Mouse (Mus musculus) kidney, embryonic 14.5 days (tissue): ENCODE measurements around the gene Tnfrsf9. TPM values are rescaled to one million over a fixed set of nuclear protein-coding genes. Genes with fewer than 3 reads are reported as not detected.
A peak's percentile ranks its signal among the peaks of the same experiment; 100 is the strongest.

Source experiments
- ATAC-seq: fragments of 200-750 bp; cut with Nextera tagmentation; 2 replicates; pipeline ENCODE4 v1.8.0; 2017; ENCODE audit warnings: moderate number of reproducible peaks, mild to moderate bottlenecking, moderate TSS enrichment, moderate library complexity; ENCODE audit not compliant: low FRiP score, low TSS enrichment
- H3K27ac ChIP-seq: fragments of 300-500 bp; sonication (generic); 2 replicates; pipeline ENCODE4 v1.5.1; 2014; ENCODE audit warnings: low read depth, mild to moderate bottlenecking, low read length, moderate library complexity, mixed read lengths
- H3K27me3 ChIP-seq: fragments of 300-500 bp; sonication (generic); 2 replicates; pipeline ENCODE4 v1.6.1; 2014; ENCODE audit warnings: mild to moderate bottlenecking, low read length; ENCODE audit not compliant: control insufficient read depth, insufficient read depth
- H3K36me3 ChIP-seq: fragments of 300-500 bp; sonication (generic); 2 replicates; pipeline ENCODE4 v1.6.1; 2014; ENCODE audit warnings: low read length, mixed read lengths; ENCODE audit not compliant: control insufficient read depth, insufficient read depth
- H3K4me1 ChIP-seq: fragments of 300-500 bp; sonication (generic); 2 replicates; pipeline ENCODE4 v1.6.1; 2014; ENCODE audit warnings: low read length, mixed read lengths; ENCODE audit not compliant: control insufficient read depth, insufficient read depth
- H3K4me2 ChIP-seq: fragments of 300-500 bp; sonication (generic); replicated peaks from 2 replicates; pipeline ENCODE4 v1.6.1; 2014; ENCODE audit warnings: low read depth, mild to moderate bottlenecking, low read length
- H3K4me3 ChIP-seq: fragments of 300-500 bp; sonication (generic); 2 replicates; pipeline ENCODE4 v1.5.1; 2014; ENCODE audit warnings: mild to moderate bottlenecking, low read length
- H3K9ac ChIP-seq: fragments of 300-500 bp; sonication (generic); 2 replicates; pipeline ENCODE4 v1.6.1; 2014; ENCODE audit warnings: low read depth, mild to moderate bottlenecking, low read length, moderate library complexity
- H3K9me3 ChIP-seq: fragments of 300-500 bp; sonication (generic); 2 replicates; pipeline ENCODE4 v1.6.1; 2016; ENCODE audit warnings: low read length; ENCODE audit not compliant: control insufficient read depth
- WGBS: fragments of 180-500 bp; shearing (Covaris S2); extraction: QIAGEN DNeasy Blood & Tissue Kit; methylation state at CpG from one replicate; pipeline ENCODE4 v1.1.7; 2014; 5-methylcytosine and 5-hydroxymethylcytosine counted together
- polyA plus RNA-seq: library from polyadenylated mRNA; unstranded; fragments of >200 nt; fragmentation: Nextera tagmentation; extraction: Ambion mirVana; gene quantifications from 2 replicates; pipeline ENCODE4 v1.2.1, GENCODE M21; 2014

The Tnfrsf9 gene
- polyA plus RNA-seq = 0.13 and 0.39 TPM in 2 replicates

- Histone ChIP-seq H3K27me3 (no peaks in the 10 kb centered on the region), H3K36me3 (no peaks in the 10 kb centered on the region), H3K4me1 (peaks cover 3% of the 10 kb centered on the region; the same call in 1 of the 2 replicates), H3K9me3 (no peaks in the 10 kb centered on the region), H3K4me3 (peak within 1 kb of the TSS; percentile 63), H3K4me2 (peak within 1 kb of the TSS; percentile 56), H3K27ac (peak within 1 kb of the TSS; percentile 86), H3K9ac (peak within 1 kb of the TSS; percentile 73)
- ATAC-seq = peak; percentile 87
- WGBS = under 1% methylated on average over 48 of the region's 48 CpGs
Observed at GRCm38 (mm10) chr4:150914290-150914733, at the start of gene Tnfrsf9, which contains the start of gene Park7. Gene Tnfrsf9 (plus strand): TSS chr4:150914562. Gene Park7 (minus strand): TSS chr4:150914437.

GRCm38 (mm10) chr4:150865371-150865770 is 49.0 kb upstream of the Tnfrsf9 start:
- Histone ChIP-seq H3K27ac (no peak overlapping the region), H3K4me2 (no peak overlapping the region), H3K27me3 (no peaks in the 10 kb centered on the region), H3K9me3 (no peaks in the 10 kb centered on the region), H3K9ac (no peak overlapping the region), H3K4me1 (peaks cover 5% of the 10 kb centered on the region; the same call in 1 of the 2 replicates), H3K36me3 (peaks cover 30% of the 10 kb centered on the region; the same call in 1 of the 2 replicates), H3K4me3 (no peak overlapping the region)
- ATAC-seq = no peak

- Histone ChIP-seq H3K27me3 (no peaks in the 10 kb centered on the region), H3K9me3 (no peaks in the 10 kb centered on the region), H3K27ac (no peak overlapping the region), H3K4me2 (no peak overlapping the region), H3K36me3 (peaks cover 30% of the 10 kb centered on the region; the same call in 1 of the 2 replicates), H3K4me3 (no peak overlapping the region), H3K4me1 (peaks cover 8% of the 10 kb centered on the region; the same call in 1 of the 2 replicates), H3K9ac (no peak overlapping the region)
- ATAC-seq = no peak
- WGBS = 89% methylated on average over 11 of the region's 11 CpGs
Observed at GRCm38 (mm10) chr4:150866069-150866468, 48.3 kb upstream of the Tnfrsf9 start.

GRCm38 (mm10) chr4:150866494-150866893 is 47.9 kb upstream of the Tnfrsf9 start:
- Histone ChIP-seq H3K27ac (no peak overlapping the region), H3K4me1 (peaks cover 11% of the 10 kb centered on the region; the same call in 1 of the 2 replicates), H3K4me2 (no peak overlapping the region), H3K4me3 (no peak overlapping the region), H3K9me3 (no peaks in the 10 kb centered on the region), H3K9ac (no peak overlapping the region), H3K36me3 (peaks cover 30% of the 10 kb centered on the region; the same call in 1 of the 2 replicates), H3K27me3 (no peaks in the 10 kb centered on the region)
- ATAC-seq = no peak
- 90% methylated on average over 12 of the region's 12 CpGs for WGBS

GRCm38 (mm10) chr4:150868161-150868560 is 46.2 kb upstream of the Tnfrsf9 start:
- Histone ChIP-seq H3K27ac (no peak overlapping the region), H3K9me3 (no peaks in the 10 kb centered on the region), H3K36me3 (peaks cover 30% of the 10 kb centered on the region; the same call in 1 of the 2 replicates), H3K27me3 (no peaks in the 10 kb centered on the region), H3K9ac (no peak overlapping the region), H3K4me3 (no peak overlapping the region), H3K4me2 (no peak overlapping the region), H3K4me1 (peaks cover 21% of the 10 kb centered on the region; the same call in 1 of the 2 replicates)
- no peak for ATAC-seq
- WGBS = 76% methylated on average over 6 of the region's 6 CpGs

GRCm38 (mm10) chr4:150868859-150869258 is 45.5 kb upstream of the Tnfrsf9 start:
- H3K36me3 ChIP-seq = peaks cover 30% of the 10 kb centered on the region; the same call in 1 of the 2 replicates
- peaks cover 21% of the 10 kb centered on the region; the same call in 1 of the 2 replicates for H3K4me1 ChIP-seq
- 78% methylated on average over 2 of the region's 2 CpGs for WGBS
- H3K4me3 ChIP-seq = no peak overlapping the region
- H3K27ac ChIP-seq = no peak overlapping the region
- no peak for ATAC-seq
- no peaks in the 10 kb centered on the region for H3K9me3 ChIP-seq
- H3K27me3 ChIP-seq = no peaks in the 10 kb centered on the region
- no peak overlapping the region for H3K4me2 ChIP-seq
- no peak overlapping the region for H3K9ac ChIP-seq

- ATAC-seq = no peak
- Histone ChIP-seq H3K4me3 (no peak overlapping the region), H3K27me3 (no peaks in the 10 kb centered on the region), H3K4me1 (peaks cover 21% of the 10 kb centered on the region; the same call in 1 of the 2 replicates), H3K27ac (0 out of 2 replicates have a peak overlapping the region, but pooled peaks have one; percentile 2), H3K4me2 (no peak overlapping the region), H3K36me3 (peaks cover 30% of the 10 kb centered on the region; the same call in 1 of the 2 replicates), H3K9me3 (no peaks in the 10 kb centered on the region), H3K9ac (no peak overlapping the region)
- WGBS = 49% methylated on average over 17 of the region's 17 CpGs
Observed at GRCm38 (mm10) chr4:150869276-150870197, 44.8 kb upstream of the Tnfrsf9 start.

- 87% methylated on average over 13 of the region's 13 CpGs for WGBS
- ATAC-seq = no peak
- H3K4me1 ChIP-seq = peaks cover 21% of the 10 kb centered on the region; the same call in 1 of the 2 replicates
- H3K9ac ChIP-seq = no peak overlapping the region
- H3K4me3 ChIP-seq = no peak overlapping the region
- H3K4me2 ChIP-seq = no peak overlapping the region
- peaks cover 24% of the 10 kb centered on the region; the same call in 1 of the 2 replicates for H3K36me3 ChIP-seq
- H3K27me3 ChIP-seq = no peaks in the 10 kb centered on the region
- H3K27ac ChIP-seq = no peak overlapping the region
- H3K9me3 ChIP-seq = no peaks in the 10 kb centered on the region
Observed at GRCm38 (mm10) chr4:150870963-150871391, 43.4 kb upstream of the Tnfrsf9 start.
